Mouse (Mus musculus): ENCODE data around the gene Sec63.

Sec63 gene

GRCm38 (mm10) chr10:42863621-42864391 is 102.5 kb downstream of the Sec63 start:
- DNase-seq: peak; percentile 22 to 30

- no peak for DNase-seq
Observed at GRCm38 (mm10) chr10:42864696-42865095, 103.4 kb downstream of the Sec63 start.

- no peak for DNase-seq
Observed at GRCm38 (mm10) chr10:42868416-42868815, 107.1 kb downstream of the Sec63 start.

- no peak for DNase-seq
Observed at GRCm38 (mm10) chr10:42869467-42869866, 108.2 kb downstream of the Sec63 start.

- DNase-seq: no peak
Observed at GRCm38 (mm10) chr10:42872269-42873010, 111.1 kb downstream of the Sec63 start.

- no peak for DNase-seq
Observed at GRCm38 (mm10) chr10:42873077-42873595, 111.8 kb downstream of the Sec63 start.

- no peak for DNase-seq
Observed at GRCm38 (mm10) chr10:42876172-42876571, 114.9 kb downstream of the Sec63 start.

- DNase-seq: no peak
Observed at GRCm38 (mm10) chr10:42879269-42879681, 118.0 kb downstream of the Sec63 start.

- DNase-seq: no peak
Observed at GRCm38 (mm10) chr10:42879682-42880081, 118.4 kb downstream of the Sec63 start.
